Mouse (Mus musculus) left cerebral cortex, adult 18-20 months (tissue): ENCODE measurements around the gene Gdf5. TPM values are rescaled to one million over a fixed set of nuclear protein-coding genes. Genes with fewer than 3 reads are reported as not detected.
A peak's percentile ranks its signal among the peaks of the same experiment; 100 is the strongest.

Experiments
- DNase-seq, 2 experiments: peaks; one replicate each; pipeline ENCODE4 v3.0.0; 2021 to 2022; ENCODE audit warnings: low spot score in 2 of 2, mixed read lengths in 1 of 2
- long read RNA-seq, 2 experiments: library from polyadenylated mRNA; stranded (forward); transcript quantifications; one replicate each; pipeline ENCODE4 v2.0.0; 2021
- total RNA-seq, 2 experiments: library from RNA; stranded (reverse); gene quantifications; 2 replicates each; pipeline ENCODE4 v1.2.3; 2021

Gene Gdf5
- under 1 TPM; 0.19 to 0.21 TPM for total RNA-seq
- long read RNA-seq, experiment 1 = 0 reads
- long read RNA-seq, experiment 2 = 0 reads

DNA sequence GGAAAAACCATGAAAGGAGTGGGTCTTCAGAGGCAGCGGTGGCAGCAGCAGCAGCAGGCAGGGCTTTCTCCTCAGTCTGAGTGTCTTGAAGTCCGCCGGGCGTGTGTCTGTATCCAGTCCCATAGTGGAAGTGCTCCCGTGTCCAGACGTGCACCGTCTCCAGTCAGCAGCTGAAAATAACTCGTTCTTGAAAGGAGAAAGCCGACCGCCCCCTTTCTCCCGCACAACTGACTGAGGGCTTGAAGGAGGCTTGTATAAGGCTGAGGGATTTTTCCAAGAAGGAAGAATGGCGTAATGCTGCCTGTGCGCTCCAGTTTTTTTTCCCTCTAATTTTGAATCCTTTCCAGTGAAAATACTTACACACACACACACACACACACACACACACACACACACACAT is at the start of gene Gdf5:
TSS of gene Gdf5 (minus strand) at position 244 of the 400 bp plus-strand sequence.
- DNase-seq = peak; percentile 33 to 44

DNA sequence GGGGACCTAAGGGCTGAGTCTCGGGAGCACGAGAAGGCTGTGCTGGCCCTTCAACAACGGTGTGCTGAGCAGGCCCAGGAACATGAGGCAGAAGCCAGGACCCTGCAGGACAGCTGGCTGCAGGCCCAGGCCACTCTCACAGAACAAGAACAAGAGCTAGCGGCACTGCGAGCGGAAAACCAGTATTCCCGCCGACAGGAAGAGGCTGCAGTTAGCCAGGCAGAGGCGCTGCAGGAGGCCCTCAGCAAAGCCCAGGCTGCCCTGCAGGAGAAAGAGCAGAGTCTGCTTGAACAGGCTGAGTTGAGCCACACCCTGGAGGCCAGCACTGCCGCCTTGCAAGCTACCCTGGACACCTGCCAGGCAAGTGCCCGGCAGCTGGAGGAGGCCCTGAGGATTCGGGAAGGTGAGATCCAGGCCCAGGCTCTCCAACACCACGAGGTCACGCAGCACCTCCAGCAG is 46.7 kb upstream of the Gdf5 start:
- DNase-seq = peak; percentile 21 to 43

DNA sequence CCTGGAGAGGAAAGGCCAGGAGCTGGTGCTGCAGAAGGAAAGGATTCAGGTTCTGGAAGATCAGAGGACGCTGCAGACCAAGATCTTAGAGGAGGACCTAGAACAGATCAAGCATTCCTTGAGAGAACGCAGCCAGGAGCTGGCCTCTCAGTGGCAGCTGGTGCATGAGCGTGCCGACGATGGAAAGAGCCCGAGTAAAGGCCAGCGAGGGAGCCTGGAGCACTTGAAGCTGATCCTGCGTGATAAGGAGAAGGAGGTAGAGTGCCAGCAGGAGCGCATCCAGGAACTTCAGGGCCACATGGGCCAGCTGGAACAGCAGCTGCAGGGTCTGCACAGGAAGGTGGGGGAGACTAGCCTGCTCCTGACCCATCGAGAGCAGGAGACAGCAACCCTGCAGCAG is 46.0 kb upstream of the Gdf5 start:
- no peak for DNase-seq

DNA sequence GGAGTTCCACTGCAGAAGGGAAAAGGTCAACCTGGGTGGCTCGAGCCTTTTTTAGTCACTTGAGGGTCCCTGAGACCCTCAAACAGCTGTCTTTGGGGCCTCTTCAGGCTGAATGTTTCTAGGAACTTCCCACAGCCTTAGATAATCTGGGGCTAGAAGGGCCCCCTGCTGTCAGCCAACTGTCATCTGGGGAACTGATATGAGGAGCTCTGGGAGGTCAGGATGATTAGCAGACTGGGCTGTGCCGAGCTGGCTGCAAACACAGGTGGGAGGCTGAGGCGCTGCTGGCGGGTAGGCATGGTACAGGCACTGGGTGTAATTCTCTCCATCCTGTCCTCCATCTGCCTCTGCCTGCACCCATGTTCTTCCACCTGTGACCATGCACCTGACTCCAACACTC is 43.9 kb upstream of the Gdf5 start:
- DNase-seq = no peak

DNA sequence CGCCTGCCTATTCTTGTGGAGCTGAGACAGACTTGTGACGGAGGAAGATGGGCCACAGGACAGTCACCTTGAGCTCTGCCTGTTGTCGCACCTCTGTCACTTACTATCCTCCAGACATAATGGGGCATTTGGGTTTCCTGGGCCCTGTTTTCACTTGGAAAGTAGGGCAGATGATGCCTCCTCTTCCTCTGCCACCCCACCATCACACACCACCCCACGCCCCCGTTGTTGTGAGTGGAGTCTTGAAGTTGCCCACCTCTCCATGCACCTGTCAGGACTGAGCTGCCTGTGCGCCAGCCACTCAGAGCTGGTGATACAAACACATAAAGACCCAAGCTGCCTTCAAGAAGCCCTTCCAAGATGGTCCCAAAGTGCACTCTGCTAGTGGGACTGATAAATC is 42.0 kb upstream of the Gdf5 start:
- no peak for DNase-seq

DNA sequence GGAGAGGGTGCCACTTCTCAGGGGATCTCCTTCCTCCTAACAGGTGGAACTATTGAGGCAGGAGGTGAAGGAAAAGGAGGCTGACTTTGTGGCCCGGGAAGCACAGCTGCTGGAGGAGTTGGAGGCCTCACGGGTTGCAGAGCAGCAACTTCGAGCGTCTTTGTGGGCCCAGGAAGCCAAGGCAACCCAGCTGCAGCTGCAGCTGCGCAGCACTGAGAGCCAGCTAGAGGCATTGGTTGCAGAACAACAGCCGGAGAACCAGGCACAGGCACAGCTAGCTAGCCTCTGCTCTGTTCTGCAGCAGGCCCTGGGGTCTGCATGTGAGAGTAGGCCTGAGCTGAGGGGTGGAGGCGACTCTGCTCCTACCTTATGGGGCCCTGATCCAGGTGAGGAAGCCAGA is 40.6 kb upstream of the Gdf5 start:
- DNase-seq = no peak

DNA sequence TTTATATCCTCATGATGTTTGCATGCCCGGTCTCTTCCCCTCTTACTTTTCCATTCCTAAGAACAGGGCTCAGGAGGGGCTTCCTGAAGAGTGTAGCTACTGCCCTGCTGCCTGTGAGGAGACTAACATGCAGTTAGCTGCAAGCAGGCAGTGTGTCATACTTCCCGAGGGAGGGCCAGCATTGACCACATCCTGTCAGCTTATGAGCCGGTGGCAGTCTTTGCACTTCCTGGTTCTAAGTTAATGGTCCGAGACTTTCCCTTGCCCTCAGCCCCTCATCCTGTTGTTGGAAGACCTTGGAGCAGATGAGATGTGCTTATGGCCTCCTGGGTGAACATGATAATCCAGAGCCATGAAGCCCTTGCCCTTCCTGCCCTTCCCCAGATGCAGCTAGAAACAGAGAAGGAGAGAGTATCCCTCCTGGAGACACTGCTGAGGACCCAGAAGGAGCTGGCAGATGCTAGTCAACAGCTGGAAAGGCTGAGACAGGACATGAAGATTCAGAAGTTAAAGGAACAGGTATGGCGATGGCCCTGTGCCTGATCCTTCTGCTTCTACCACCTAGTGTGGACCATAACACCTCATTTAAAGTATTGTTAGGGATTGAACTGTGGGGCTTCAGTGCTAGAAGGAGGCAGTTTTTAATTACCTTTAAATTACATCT is 34.3 kb upstream of the Gdf5 start:
- no peak for DNase-seq

DNA sequence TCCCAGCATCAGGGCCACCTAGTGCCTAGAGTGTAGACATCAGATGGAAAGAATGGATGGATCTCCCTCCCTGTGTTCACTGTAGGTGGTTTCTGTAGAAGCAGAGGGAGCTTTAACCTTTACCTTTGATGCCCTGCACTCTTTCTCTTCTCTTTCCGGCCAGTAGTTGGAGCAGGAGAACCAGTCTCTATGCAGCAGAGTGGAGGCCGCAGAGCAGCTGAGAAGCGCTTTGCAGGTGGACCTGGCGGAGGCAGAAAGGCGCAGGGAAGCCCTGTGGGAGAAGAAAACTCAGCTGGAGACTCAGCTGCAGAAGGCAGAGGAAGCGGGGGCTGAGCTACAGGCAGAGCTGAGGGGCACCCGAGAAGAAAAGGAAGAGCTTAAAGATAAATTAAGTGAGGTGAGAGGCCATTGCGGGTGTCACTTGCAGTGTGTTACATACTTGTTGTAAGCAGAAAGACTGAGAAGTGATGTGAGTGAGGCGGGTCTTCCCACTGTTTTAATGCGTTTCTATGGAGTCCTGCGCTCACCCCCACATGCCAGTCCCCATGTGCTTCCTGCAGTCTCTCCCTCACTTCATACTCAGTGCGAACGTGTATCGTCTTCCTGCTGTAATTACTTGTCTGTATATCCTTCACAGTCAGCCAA is 29.0 kb upstream of the Gdf5 start:
- DNase-seq = peak in 1 of 2 experiments; percentile 24

DNA sequence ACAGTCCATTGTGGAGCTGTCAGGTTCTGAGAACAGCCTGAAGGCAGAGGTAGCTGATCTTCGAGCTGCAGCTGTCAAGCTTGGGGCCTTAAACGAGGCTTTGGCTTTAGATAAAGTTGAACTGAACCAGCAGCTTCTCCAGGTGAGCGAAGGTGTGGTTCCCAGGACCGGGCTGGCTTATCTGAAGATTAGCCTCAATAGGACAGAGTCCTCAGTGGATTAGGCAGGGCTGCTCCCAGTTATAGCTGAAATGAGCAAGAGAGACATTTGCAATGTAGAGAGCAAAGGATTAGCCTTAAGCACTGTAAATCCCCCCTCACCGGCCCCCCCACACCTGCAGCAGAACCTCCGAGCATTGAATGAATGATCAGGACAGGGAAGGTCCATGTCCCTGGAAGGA is 28.2 kb upstream of the Gdf5 start:
- no peak for DNase-seq

DNA sequence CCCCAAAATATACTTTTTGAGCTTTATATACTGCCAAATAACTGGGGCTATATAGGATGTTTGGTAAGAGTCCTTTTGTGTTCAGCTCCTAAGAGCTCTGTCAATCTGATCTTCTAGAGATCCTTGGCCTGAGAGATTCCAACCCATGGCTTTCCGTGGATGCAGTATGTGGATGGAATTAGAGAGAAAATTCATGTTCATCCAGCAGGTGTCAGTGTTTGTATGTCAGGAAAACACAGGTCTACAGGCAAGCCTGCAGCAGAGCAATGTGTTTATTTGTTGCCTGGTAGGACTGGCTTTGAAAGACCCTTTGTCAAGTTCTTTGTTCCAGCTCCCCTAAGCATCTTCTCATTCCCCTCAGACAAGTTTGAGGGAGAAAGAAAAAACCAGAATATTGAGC is 17.8 kb upstream of the Gdf5 start:
- DNase-seq = no peak

DNA sequence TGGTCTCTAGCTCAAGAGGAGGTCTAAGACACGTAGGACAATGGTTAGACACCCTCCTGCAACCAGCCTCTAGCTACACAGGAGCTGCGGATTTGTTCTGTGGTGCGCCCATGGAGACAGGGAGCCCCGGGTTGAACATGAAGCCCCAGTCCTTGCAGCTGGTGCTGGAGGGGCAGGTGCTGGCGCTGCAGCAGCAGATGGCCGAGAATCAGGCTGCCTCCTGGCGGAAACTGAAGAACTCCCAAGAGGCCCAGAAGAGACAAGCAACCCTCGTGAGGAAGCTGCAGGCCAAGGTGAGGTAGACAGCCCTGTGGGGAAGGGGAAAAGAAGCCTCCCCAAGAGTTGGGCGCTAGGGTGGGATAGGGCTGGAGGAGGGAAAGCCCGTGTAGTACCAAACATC is 16.7 kb upstream of the Gdf5 start:
- DNase-seq = no peak

DNA sequence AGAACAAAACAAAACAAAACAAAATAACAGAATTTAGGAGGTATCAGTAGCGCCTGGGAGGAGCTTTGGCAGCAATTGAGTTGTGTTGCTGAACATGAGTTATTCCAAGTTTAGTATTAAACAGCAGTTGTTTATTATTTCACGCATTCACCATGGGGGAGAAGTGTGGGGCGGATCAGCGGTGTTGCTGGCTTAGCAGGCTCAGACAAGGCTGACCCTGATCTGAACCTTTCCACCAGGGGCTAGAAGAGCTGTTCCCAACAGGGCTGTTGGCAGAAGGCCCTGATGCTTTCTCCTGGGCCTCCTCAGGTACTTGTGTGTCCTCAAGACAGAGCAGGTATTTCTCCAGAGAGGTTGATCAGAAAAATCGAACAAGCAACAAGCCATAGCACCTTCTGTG is 14.8 kb upstream of the Gdf5 start:
- DNase-seq = no peak

DNA sequence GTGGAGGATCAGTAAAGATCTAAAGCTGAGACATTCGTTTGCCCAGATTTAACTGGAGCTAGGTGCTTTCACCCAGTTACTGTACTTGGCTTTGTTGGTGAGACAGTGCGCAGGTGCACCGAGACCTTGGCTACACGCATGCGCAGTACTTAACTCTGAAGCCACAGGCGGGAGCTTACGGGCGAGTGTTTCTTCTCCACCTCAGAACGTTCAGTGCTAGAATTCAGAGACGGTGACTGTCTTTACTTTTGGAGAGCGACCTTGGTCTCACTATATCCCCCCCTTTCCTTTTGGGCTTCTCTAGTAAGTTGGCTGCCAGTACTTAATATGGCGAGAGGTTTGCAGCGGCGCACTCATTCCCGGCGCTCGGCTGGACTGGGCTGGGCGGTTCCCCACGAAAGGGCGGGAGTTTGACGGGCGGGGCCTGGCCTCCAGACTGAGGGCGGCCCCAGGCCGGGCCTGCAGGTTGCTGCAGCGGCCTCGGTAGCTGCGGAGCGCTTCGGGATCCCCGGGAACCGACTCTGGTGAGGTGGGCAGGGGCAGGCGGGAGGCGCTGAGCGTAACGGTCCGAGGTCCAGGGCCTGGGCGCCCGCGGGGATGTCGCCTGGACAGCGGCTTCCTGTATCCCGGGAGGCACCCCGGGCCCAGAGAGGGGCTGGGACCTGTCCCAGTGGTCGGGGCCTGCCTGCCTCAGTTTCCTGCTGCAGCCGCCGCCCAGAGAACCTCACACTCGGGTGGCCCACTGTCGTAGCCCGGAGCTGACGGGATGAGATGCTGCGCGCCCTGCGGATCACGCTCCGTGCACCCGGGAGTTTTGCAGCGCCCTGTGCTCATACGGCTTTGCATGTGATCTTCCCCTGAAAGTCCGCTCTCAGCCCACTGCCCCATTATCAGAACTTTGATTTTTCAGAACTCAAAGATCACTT is 11.2 kb upstream of the Gdf5 start, which contains the start of gene Cep250:
TSS of gene Cep250 (plus strand) at position 325 of the 926 bp plus-strand sequence.
- peak; percentile 80 to 89 for DNase-seq

DNA sequence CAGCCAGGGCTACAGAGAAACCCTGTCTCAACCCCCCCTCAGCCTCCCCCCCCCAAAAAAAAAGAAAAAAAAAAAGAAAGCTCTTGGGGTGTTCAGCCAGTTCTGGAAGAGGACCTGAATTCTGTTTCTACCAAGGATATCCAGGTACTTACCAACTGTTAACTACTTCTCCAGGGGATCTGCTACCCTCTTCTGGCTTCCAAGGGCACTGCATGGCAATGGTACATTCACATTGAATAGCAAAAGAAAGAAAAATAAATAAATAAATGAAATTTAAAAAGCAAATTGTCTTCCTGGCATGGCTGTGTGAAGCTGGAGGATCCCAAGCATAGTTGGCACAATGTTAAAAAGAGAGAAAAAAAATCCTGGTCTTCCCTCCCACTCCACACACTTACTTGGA is 6.8 kb upstream of the Gdf5 start:
- peak; percentile 52 to 72 for DNase-seq

DNA sequence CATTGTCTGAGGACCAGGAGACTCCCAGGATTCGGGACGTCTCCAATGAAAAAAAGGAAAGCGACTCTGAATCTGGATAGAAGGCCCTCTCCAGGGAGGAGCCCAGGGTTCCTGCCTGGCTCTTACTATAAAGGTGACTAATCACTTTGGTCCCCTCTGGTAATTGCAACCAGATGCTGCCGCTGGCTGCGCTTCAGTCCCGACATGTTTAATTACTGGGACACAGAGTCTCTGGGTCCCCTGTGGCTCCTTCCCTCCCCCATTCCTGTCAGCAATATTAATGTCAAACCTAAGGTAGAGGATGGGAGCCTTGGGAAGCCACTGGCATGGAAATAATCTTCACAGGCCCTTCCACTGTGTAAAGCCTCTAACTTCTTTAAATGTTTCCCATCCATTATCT is 4.2 kb upstream of the Gdf5 start:
- DNase-seq = no peak

DNA sequence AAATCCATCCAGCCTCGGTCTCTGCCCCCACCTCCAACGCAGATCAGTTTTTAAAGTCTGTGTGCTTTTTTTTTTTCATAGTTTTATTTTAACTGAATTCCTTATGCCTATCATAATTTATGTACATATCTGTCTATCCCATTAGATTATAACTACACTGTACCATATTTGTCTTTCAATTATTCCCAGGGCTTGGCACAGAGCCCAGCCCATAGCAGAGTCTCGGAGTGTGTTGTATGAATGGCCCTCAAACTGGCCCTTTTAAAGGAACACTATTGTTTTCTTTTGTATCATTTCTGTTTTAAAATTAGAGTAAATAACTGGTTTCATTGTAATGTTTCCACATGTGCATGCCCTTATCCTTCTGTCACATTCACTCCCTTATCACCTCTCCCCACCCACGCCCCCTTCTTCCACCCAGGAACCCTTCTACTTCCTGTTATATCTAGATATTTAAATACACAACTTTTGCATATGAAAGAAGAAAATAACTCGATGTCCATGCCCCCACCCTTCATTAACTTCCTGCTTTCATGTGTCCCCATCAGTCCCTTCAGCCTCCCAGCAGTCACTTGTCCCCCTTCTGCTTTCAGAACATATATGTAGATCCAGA is 2.3 kb upstream of the Gdf5 start:
- no peak for DNase-seq

DNA sequence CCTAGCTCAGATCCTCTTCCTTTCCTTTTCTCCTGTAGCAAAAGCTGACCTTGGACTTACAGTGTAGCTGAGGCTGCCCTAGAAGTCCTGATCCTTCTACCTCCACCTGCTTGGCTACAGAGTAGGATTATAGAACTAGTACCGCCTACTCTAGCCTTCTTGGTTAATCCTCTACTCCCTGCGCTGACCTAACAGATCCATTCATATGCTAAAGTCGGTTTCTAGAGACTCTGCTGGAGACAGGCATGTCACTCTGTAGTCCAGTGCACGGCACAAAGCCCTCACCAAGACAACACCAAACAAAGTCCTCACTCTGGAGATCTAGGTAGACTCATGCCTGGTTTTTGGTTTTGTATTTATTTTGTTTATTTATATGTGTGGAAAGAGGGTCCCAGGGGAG is 1.3 kb upstream of the Gdf5 start:
- DNase-seq = no peak

DNA sequence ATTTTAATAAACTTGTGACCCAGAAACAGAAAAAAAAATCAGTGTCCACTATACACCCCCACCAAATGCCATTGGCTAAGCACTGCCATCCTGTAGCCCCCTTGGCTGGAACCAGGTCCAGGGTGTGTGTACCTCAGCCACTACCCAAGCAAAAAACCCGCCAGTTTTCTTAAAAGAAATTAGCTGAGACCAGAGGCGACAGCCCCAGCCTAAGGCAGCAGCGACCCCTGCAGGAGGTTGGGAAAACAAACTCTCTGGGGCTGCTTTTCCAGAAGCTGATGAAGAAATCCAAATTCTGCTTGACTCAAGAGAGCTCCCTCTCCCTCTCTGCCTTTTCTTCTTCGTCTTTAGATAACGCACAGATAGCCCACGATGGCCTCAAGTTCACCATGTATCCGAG is 902 bp upstream of the Gdf5 start:
- DNase-seq = peak; percentile 75 to 79

DNA sequence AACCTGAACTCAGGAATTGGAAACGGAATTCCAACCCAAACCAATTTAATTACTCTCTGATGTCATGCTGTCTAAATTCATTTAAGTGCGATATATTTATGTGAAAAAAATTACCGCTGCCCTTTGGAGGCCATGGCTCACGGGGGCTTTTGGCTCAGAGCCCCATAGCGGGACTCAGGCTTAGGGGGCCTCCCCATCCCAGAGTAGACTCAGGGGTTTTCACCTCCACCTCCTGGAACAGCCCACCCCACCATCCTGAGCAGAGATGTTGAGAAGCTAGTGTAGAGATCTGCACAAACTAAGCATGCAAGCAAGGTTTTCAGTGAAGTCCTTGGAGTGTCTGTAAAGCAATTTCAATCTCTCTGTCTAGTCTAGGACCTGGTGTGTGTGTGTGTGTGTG is 413 bp upstream of the Gdf5 start:
- no peak for DNase-seq

DNA sequence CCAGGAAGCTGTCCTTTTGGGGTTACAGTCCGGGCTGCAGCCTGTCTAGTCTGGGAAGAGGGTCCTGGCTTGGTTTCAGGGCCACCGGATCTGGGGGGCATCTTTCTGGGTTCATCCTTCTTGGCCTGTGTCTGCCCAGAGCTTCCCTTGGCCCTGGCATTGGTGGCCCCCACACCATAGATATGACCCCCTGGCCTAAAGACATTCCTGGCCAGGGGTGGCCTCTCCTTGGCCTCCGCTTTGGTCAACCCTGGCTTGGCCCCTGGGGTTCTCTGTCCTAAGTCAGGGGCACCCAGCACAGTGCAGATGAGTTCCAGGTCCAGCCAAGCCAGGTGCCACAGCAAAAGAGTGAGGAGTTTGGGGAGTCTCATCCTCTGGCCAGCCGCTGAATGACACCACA is 482 bp downstream of the Gdf5 start:
- no peak for DNase-seq

DNA sequence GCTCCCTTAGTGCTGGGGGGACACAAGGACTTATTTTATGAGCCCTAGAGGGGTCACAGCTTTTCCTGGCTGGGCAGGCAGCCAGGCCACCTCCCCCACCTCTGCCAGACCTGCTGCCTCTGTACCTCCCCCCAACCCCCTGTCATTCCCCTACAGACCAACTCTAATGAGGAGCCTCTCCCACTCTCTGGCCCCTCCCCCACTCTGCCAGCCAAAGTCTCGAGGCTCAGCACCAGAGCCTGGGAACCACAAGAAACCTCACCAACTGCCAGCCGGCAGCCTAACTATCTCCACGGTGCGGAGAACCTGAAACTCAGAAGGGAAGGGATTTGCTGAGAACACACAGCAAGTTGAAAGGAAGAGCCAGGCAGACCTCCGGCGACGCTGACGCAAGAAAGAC is 1.7 kb downstream of the Gdf5 start:
- no peak for DNase-seq
